Mouse (Mus musculus) v-Abl transformed pro-B cells (cell line): ENCODE results near the gene E030018B13Rik.

Experiments
- in situ Hi-C, 2 experiments: fragments of 400-800 bp; cut with MboI; formaldehyde crosslinking; loops; one replicate each; pipeline ENCODE4 v1.15.1; 2025; ENCODE audit not compliant: unreplicated experiment in 2 of 2

Gene E030018B13Rik

GRCm38 (mm10) chr7:63896276-63896967 lies 20.2 kb upstream of the E030018B13Rik start:
- in situ Hi-C loops, result no loop called here

GRCm38 (mm10) chr7:63896968-63897468 lies 19.6 kb upstream of the E030018B13Rik start:
- in situ Hi-C loops, result no loop called here

GRCm38 (mm10) chr7:63897655-63898054 lies 19.0 kb upstream of the E030018B13Rik start:
- in situ Hi-C loops, result no loop called here

GRCm38 (mm10) chr7:63898201-63898600 lies 18.5 kb upstream of the E030018B13Rik start:
- in situ Hi-C loops, result no loop called here

GRCm38 (mm10) chr7:63899925-63900324 lies 16.7 kb upstream of the E030018B13Rik start:
- in situ Hi-C loops, result no loop called here

GRCm38 (mm10) chr7:63900411-63900810 lies 16.2 kb upstream of the E030018B13Rik start:
- in situ Hi-C loops, result no loop called here

GRCm38 (mm10) chr7:63901346-63901745 lies 15.3 kb upstream of the E030018B13Rik start:
- in situ Hi-C loops, result no loop called here

GRCm38 (mm10) chr7:63901942-63902341 lies 14.7 kb upstream of the E030018B13Rik start:
- in situ Hi-C loops, result no loop called here

GRCm38 (mm10) chr7:63902604-63903210 lies 13.9 kb upstream of the E030018B13Rik start:
- in situ Hi-C loops, result no loop called here

GRCm38 (mm10) chr7:63903635-63904380 lies 12.8 kb upstream of the E030018B13Rik start:
- in situ Hi-C loops, result no loop called here

GRCm38 (mm10) chr7:63905190-63905589 lies 11.5 kb upstream of the E030018B13Rik start:
- in situ Hi-C loops, result no loop called here

- in situ Hi-C loops, result no loop called here
These were observed 11.0 kb upstream of the E030018B13Rik start for GRCm38 (mm10) chr7:63905642-63906041.

- in situ Hi-C loops, result no loop called here
These were observed 8.7 kb upstream of the E030018B13Rik start for GRCm38 (mm10) chr7:63907778-63908495.

- in situ Hi-C loops, result no loop called here
These were observed 8.0 kb upstream of the E030018B13Rik start for GRCm38 (mm10) chr7:63908496-63909285.

- in situ Hi-C loops, result loop anchor here in 1 of 2 experiments (10.0 kb wide), 1 partner anchor 55 kb away; no protein-coding TSS in a partner anchor
These were observed 6.4 kb upstream of the E030018B13Rik start for GRCm38 (mm10) chr7:63910225-63910624.

- in situ Hi-C loops, result loop anchor here in 1 of 2 experiments (10.0 kb wide), 1 partner anchor 56 kb away; no protein-coding TSS in a partner anchor
These were observed 5.7 kb upstream of the E030018B13Rik start for GRCm38 (mm10) chr7:63910912-63911311.

- in situ Hi-C loops, result loop anchor here in 1 of 2 experiments (10.0 kb wide), 1 partner anchor 57 kb away; no protein-coding TSS in a partner anchor
These were observed 5.0 kb upstream of the E030018B13Rik start for GRCm38 (mm10) chr7:63911383-63912233.

- in situ Hi-C loops, result loop anchor here in 1 of 2 experiments (10.0 kb wide), 1 partner anchor 58 kb away; no protein-coding TSS in a partner anchor
These were observed 4.3 kb upstream of the E030018B13Rik start for GRCm38 (mm10) chr7:63912234-63912810.
